Mouse (Mus musculus) thymus, adult 18-20 months (tissue): ENCODE results near the gene Ccdc142.
A peak's percentile ranks its signal among the peaks of the same experiment; 100 is the strongest.

ENCODE experiments used
- DNase-seq, 2 experiments: peaks; one replicate each; pipeline ENCODE4 v3.0.0; 2022; ENCODE audit warnings: mixed read lengths in 2 of 2

The Ccdc142 gene

DNA sequence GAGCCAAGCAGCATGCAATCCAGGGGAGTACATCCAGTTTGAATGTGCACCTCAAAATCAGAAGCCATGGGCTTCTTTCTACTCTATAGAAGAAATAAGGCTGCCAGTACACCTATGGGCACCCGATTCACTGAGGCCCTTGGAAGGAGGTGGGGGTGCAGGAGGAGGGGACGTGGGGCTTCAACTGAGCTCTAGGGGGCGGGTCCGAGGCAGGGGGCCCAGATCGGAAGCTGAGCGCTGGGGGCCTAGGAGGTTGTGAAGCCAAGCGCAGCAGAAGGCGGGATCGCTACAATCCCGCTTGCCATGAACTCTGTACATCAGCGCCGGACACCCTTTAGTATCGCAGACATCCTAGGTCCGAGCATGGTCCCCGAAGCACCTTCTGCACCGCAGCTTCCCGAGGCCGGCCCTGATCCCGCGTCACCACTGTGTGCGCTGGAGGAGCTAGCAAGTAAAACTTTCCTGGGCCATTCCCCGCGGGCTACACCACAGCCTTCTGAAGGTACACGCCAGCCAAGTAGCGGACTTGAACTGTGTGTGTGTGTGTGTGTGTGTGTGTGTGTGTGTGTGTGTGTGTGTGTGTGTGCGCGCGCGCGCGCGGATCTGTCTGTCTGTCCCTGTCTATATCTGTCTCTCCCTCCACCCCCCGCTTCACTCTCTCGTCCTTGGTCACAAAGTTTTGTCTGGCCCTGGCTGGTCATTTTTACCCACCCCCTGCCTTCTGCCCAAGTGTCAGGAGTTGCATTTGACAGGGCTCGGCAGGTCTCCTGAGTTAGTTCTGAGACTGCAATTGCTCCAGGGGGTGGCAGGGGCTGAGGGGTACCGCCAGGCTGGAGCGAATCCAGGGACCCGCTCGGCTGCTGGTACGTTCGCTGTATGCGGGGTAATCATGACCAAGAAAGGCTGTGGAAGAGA, 15.0 kb upstream of the Ccdc142 start, which contains the start of gene Lbx2:
Gene Lbx2, plus strand, starts transcription at position 247 of the 915 bp plus-strand sequence.
- no peak for DNase-seq

DNA sequence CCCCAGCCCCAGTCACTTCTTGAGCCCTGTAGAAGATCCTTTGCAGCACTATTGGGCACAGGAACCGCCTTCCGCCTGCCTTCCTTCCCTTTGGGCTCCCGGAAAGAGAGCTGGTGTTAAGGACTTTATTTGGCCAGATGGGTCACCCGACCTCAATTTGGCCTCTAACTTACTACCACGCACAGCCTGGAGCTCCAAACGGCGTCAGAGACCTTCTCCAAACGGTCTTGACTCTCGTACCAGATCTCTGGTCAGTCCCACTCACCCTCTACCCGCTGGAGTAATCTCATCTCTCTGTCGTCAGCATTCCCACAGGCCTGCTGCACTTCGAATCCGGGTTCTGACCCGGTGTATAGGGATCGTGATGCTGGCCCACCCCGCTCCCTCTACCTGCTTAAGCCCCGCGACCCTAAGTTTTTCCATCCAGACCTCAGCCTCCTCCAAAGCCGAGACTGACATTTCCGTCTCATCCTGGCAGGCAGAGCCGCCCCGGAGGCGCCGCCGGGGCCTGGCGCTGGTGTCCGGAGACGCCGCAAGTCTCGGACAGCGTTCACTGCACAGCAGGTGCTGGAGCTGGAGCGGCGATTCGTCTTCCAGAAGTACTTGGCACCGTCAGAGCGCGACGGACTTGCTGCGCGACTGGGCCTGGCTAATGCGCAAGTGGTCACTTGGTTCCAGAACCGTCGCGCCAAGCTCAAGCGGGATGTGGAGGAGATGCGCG, 14.0 kb upstream of the Ccdc142 start:
- DNase-seq, result no peak

GRCm38 (mm10) chr6:83087926-83088260, 13.5 kb upstream of the Ccdc142 start:
- no peak for DNase-seq

DNA sequence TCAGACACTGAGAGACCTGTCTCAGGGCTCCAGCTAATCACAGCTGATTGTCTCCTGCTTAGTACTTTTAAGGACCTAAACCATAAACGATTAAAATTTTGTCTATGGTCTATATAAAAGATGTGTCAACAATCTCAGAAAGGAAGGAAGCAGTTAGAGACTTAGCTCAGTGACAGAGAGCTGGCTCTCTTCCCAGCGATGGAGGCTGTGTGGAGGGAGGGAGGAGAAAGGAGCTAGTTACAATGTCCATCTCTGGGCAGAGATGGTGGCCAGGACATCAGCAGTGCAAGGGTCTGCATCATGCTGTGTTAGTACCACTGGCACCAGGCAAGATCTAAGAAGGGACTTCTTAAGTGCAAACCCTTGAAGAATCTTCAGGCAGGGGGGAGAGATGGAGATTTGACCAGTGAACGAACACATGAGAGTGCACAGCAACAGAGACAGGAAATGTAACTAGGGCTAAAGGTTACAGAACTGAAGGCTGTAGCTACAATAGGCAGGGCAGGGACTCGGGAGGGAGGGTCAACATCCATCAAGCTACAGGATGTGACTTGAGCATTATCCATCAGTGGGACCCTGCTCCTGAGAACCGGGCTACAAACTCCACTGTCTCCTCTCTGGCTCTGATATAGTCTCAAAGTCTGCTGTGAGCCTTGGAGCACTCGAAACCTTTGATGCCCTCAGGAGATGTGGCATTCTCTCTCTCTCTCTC, 8.8 kb upstream of the Ccdc142 start:
- no peak for DNase-seq

- DNase-seq, result peak in 1 of 2 experiments; percentile 57
These were observed 5.4 kb upstream of the Ccdc142 start for GRCm38 (mm10) chr6:83095968-83096367.

- no peak for DNase-seq
These were observed 3.0 kb upstream of the Ccdc142 start for GRCm38 (mm10) chr6:83098411-83098810.

GRCm38 (mm10) chr6:83101688-83102556, 521 bp downstream of the Ccdc142 start:
- peak; percentile 64 to 68 for DNase-seq

GRCm38 (mm10) chr6:83103130-83103650, 1.8 kb downstream of the Ccdc142 start:
- no peak for DNase-seq

GRCm38 (mm10) chr6:83104158-83104557, 2.8 kb downstream of the Ccdc142 start:
- DNase-seq, result no peak

DNA sequence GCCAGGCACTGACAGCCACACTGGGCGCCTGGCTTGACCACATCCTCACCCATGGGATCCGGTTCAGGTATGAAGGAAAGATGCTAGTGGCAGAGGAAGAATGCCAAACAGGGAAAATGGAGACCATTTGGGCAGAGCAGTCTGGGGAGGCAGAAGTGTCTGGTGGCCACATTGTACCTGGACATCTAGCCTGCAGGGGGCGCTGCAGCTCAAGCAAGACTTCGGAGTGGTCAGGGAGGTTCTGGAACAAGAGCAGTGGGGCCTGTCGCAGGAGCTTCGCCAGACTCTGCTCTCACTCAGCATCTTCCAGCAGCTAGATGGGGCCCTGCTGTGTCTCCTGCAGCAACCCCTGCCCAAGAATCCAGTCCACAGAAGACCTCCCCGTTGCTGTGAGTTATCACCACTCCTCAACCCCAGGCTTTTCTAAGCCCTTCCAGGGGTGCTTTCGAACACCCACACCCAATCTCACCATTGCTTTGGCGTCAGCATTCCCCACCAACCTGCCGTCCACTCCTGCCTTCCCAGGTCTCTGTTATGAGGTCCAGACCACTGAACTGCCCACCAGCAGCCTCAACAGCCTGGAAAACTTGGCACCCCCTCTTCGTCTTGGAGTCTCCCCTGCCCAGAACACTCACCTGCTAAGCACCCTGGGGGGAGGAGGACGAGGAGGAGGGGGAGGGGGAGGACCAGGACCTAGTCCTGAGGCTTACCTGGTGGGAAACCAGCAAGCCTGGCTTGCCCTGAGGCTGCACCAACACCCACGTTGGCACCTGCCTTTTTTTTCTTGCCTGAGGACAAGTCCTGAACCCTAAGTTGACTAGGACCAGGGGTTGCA, 6.4 kb downstream of the Ccdc142 start:
- peak; percentile 62 to 69 for DNase-seq

DNA sequence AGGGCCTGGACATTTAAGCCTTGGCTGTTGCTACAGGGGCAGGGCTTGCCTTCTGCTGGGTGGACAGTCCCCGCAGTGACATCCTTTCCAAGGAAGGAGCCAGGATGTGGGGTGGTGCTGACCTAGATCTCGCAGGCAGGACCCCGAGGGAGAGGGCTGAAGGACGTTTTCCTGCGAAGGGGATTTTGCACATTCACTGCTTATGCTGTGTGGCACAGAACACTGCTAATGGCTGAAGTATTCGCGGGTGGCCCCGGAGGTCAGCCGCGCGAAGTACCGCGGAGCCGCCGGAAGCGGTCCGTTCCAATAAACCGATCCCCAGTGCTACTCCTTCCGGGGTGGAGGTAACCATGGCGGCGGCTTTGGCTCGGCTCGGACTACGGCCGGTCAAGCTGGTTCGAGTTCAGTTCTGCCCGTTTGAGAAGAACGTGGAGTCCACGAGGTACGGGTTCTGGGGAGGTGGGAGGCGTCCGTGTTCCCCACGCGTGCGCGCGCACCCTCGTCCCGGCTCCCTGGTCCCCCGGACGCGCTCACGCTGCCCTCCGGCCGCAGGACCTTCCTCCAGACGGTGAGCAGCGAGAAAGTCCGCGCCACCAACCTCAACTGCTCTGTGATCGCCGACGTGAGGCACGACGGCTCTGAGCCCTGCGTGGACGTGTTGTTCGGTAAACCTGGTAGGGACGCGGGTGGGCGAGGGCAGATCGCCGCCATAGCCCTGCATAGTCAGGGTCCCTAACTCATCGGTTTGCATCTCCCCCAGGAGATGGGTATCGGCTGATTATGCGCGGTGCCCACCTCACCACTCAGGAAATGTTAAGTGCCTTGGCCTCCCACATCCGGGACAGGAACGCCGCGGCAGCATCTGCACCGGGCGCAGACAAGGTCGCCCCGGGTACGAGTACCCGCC, 7.6 kb downstream of the Ccdc142 start, which contains the start of gene Mrpl53:
Gene Mrpl53, plus strand, starts transcription at position 279 of the 907 bp plus-strand sequence.
- peak; percentile 53 to 64 for DNase-seq

- DNase-seq, result no peak
These were observed 10.2 kb downstream of the Ccdc142 start for GRCm38 (mm10) chr6:83111510-83112136.

GRCm38 (mm10) chr6:83115011-83115671, 13.7 kb downstream of the Ccdc142 start, which contains the start of gene Mogs:
Gene Mogs (plus strand): TSS chr6:83115496.
- peak; percentile 87 to 88 for DNase-seq

DNA sequence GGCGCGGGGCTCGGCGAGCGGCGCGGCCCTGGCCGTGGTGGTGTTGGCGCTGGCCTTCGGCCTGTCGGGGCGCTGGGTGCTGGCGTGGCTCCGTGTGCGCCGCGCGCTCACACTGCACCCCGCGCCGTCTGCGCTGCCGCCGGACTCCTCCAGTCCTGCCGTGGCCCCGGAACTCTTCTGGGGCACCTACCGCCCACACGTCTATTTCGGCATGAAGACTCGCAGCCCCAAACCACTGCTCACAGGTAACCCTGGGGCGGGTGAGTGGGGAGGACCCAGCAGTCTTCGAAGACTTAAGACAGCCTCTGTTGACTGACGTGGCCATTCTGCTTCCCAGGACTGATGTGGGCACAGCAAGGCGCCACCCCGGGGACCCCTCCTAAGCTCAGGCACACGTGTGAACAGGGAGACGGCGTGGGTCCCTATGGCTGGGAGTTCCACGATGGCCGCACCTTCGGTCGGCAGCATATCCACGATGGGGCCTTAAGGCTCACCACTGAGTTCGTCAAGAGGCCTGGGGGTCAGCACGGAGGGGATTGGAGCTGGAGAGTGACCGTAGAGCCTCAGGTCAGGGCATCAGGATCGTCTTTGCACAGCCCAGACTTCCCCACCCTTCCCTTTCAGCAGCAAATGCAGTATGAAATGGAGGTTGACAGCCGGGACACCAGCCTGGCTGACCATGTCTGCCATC, 14.4 kb downstream of the Ccdc142 start:
- peak in 1 of 2 experiments; percentile 42 for DNase-seq

GRCm38 (mm10) chr6:83116373-83117164, 15.2 kb downstream of the Ccdc142 start:
- no peak for DNase-seq

GRCm38 (mm10) chr6:83117165-83117438, 15.7 kb downstream of the Ccdc142 start:
- DNase-seq, result no peak

DNA sequence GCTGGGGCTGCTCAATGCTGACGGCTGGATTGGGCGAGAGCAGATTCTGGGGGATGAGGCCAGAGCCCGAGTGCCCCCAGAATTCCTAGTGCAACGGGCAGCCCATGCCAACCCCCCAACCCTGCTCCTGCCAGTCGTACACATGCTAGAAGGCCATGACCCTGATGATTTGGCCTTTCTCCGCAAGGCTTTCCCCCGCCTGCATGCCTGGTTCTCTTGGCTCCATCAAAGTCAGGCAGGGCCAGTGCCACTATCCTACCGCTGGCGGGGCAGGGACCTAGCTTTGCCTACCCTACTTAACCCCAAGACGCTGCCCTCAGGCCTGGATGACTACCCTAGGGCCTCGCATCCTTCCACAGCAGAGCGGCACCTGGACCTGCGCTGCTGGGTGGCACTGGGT, 16.2 kb downstream of the Ccdc142 start:
- no peak for DNase-seq
